Mouse (Mus musculus) layer of hippocampus, adult 2 months (tissue): Measurements from ENCODE around the gene Ak1. TPM values are rescaled to one million over a fixed set of nuclear protein-coding genes. Genes with fewer than 3 reads are reported as not detected.
A peak's percentile ranks its signal among the peaks of the same experiment; 100 is the strongest.

Source experiments
- DNase-seq, 2 experiments: peaks; one replicate each; pipeline ENCODE4 v3.0.0; 2022; ENCODE audit warnings: low spot score in 2 of 2
- H3K27ac ChIP-seq: fragments of 200-600 bp; 2 replicates; pipeline ENCODE4 v1.8.1; 2022
- H3K4me3 ChIP-seq: fragments of 200-600 bp; 2 replicates; pipeline ENCODE4 v1.8.1; 2022; ENCODE audit warnings: mild to moderate bottlenecking
- CTCF ChIP-seq: fragments of 200-600 bp; conservative IDR thresholded peaks from 2 replicates; pipeline ENCODE4 v1.8.1; 2022; ENCODE audit warnings: antibody characterized with exemption, mild to moderate bottlenecking, moderate library complexity
- total RNA-seq, 2 experiments: library from RNA; stranded (reverse); gene quantifications; 2 replicates each; pipeline ENCODE4 v1.2.3; 2021

The Ak1 gene
- total RNA-seq, 2 experiments from 2014 or later = 120 to 123 TPM

DNA sequence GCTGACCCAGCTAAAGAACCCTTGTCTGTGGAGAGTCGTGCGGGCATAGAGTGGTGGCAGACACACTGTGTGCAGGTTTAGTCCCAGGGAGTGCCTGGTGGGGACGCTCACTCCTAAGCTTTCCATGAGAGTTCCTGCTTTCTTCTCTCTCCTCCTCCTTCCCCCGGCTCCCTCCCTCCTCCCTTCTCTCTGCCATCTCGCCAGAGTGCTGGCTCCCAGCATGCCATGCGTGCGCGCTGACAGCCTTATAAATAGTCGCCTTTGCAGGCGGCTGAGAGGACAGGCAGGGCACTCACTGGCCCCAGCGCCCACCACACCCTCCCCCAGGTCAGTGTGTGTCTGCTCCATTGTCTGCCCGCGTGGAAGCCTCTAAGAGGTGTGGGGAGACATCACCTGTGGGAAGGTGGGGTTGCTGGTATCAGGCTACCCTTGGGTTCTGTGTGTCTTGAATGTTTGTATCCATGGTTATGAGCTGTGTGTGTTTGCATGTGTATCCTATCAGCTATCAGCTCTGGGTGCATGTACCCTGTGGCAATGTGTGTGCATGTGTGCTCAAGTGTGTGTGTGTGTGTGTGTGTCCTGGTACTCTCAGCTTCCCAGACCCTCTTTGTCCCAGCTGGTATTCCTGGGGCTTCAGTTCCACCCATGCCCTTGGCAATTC, 3.8 kb downstream of the Ak1 start:
- peak; percentile 88 to 95 for DNase-seq
- Histone ChIP-seq H3K27ac (peak overlapping the region; percentile 99), H3K4me3 (peak overlapping the region; percentile 70)
- TF ChIP-seq CTCF = peak; percentile 53

DNA sequence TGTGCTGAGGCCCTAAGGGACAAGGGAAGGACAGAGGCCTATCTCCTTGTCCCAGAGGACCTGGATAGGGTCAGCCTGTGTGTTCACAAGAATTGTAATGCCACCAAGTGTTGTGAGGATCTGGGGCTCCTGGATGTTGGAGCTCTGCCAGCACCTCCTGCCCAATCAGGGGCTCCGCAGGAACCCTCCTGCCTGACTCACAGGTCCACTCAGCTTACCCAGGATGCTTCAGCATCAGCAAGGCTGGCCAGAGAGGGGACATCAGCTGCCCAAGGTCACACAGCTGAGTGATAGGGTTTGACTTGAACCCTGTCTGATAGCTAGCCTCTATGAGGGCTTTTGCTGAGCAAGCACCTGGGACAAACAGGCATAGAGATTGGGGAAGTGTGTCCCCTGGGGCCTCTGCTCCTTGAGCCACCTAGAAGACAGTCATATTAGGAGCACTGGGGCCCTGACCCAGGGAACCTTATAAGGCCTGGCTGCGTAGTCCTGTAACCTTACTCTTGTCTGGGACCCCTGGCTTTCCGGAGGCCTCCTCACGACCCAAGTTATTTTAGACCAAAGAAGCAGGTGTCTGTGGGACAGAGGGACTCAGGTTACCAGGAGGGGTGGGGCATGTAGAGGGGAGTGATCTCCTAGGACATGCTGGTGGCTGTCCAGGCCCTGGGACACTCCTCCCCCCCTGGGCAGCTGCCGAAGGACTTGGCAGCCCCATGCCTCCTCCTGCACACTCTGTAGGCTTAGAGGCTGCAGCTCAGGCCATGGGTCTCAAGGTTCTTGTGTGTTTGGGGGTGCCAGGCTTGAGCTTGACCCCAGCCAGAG, 4.5 kb downstream of the Ak1 start:
- peak; percentile 54 to 65 for DNase-seq
- H3K4me3 ChIP-seq = peak overlapping the region; percentile 70

DNA sequence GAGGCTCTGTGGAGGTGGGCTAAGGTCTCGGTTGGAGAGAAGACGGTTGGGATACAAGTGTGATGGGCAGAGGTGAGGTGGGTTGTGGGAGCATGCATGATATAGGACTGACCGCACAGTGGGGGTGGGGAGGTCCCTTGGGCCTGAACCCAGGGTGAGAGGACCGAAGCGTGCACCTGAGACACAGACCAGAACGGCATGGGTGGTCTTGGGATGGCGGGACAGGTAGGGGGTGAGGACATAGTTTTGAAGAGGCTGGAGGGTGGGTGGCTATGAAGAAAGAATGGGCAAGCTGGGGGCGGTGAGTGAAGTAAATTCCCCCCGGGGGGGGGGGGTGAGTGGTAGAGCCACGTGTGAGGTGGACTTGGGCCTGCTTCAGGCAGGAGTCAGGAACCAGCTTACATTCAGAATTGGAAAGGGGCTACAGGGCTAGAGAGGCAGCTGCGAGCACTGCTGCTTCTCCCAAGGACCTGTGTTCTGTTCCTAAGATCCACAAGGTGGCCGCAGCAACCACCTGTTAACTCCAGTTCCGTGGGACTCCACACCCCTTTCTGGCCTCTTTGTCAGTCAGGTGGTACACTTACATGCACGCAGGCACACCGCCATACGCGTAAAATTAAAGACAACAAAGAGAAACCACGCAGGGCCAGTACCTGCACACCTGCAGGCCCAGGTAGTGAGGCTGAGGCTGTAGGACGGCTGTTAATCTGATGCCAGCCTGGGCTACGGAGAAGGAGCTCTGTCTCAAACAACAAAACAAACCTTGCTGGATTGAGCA, 5.9 kb downstream of the Ak1 start:
- peak overlapping the region; percentile 88 for H3K27ac ChIP-seq
- DNase-seq = no peak
- no peak for TF ChIP-seq CTCF
- H3K4me3 ChIP-seq = peak overlapping the region; percentile 46

More for the DNA sequence above, 4.5 kb downstream of the Ak1 start:
- TF ChIP-seq CTCF = no peak
- H3K27ac ChIP-seq = peak overlapping the region; percentile 99

DNA sequence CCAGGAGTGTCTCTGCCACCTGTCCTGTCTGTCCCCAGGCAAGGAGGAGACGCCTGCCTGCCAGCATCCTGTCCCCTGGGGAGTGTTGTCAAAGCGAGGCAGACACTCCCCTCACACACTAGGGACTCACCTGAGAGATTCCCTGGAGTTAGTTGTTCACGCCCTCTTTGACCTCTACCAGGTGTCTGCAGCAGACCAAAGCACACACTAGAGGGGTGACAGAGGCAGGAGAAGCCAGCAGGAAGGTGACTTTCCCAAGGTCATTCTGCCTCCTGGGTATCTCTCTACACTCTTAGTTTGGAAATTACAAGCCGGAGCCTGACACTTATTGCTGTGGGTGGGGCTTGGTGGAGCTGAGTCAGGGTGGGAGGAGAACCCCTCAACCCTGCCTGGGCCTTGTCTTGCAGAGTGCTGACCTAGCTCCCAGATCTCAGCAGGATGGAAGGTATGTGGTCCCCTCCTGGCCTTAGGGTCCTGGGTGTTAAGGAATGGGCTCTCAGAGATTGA, 6.5 kb downstream of the Ak1 start:
- DNase-seq = no peak
- H3K4me3 ChIP-seq = peak overlapping the region; percentile 46
- TF ChIP-seq CTCF = no peak
- H3K27ac ChIP-seq = peak overlapping the region; percentile 88

DNA sequence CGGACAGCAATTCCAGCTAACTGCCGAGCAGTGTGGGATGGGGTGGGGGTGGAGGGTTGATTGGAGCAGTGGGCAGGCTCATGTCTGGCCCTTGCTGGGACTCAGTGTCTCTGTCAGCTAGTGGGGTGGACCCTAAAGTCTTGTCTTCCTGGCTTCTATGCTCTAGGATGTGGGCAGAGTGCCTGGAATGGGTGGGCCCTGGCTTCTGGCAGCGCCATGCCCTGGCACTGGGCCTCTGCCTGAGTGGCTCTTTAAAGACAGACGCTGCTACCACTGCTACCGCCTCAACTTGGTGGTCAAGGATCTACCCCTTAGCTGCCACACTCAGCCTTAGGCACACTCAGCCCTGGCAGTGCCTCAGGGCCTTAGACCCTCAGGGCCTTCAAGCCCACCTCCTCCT, 7.2 kb downstream of the Ak1 start:
- H3K4me3 ChIP-seq = peak overlapping the region; percentile 46
- TF ChIP-seq CTCF = no peak
- peak; percentile 69 to 75 for DNase-seq
- H3K27ac ChIP-seq = peak overlapping the region; percentile 88

DNA sequence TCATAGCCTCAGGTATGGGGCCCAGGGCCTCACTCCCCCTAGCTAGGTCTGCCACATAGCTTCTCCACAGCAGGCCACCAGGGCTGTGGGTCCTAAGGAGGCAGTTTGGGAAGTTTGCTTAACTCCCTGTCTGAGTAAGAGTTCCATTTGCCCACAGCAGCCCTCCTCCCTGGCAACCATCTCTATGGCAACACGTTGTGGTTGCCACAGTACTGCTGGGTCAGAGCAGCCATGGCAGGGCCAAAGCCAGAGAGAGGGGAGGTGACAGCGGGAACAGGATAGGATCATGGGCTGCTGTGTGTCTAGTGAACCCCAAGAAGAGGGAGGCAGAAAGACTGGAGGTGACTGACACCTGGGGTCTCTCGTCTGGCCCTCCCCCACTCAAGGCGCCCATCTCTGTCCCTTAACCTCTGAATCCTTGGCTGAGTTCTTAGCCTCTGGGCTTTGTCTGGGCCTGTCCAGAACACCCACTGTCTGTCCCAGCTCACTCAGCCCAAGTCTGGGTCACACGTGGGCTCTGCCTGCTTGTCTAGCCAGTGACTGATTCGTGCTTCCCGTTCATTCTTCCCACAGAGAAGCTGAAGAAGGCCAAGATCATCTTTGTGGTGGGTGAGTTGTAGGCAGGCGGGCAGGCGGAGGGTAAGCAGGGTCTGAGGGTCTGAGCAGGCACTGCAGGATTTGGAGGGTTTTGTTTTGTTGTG, 7.9 kb downstream of the Ak1 start:
- DNase-seq = peak in 1 of 2 experiments; percentile 48
- TF ChIP-seq CTCF = no peak
- H3K27ac ChIP-seq = peak overlapping the region; percentile 88
- H3K4me3 ChIP-seq = peak overlapping the region; percentile 46

DNA sequence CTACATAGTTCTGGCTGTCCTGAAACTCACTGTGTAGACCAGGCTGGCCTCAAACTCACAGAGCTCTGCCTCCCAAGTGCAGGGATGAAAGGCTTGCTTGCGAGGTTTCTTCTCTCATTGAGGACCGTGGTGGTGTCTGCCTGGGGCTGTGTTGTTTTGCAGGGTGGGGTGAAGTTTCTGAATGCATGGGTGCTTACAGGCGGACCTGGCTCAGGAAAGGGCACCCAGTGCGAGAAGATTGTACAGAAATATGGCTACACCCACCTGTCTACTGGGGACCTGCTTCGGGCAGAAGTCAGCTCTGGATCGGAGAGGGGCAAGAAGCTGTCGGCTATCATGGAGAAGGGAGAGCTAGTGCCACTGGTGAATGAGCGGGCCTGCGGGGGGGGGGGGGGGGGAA, 8.5 kb downstream of the Ak1 start:
- no peak for TF ChIP-seq CTCF
- Histone ChIP-seq H3K27ac (peak overlapping the region; percentile 88; the same call in 1 of the 2 replicates), H3K4me3 (no peak overlapping the region; the same call in 1 of the 2 replicates)
- no peak for DNase-seq

DNA sequence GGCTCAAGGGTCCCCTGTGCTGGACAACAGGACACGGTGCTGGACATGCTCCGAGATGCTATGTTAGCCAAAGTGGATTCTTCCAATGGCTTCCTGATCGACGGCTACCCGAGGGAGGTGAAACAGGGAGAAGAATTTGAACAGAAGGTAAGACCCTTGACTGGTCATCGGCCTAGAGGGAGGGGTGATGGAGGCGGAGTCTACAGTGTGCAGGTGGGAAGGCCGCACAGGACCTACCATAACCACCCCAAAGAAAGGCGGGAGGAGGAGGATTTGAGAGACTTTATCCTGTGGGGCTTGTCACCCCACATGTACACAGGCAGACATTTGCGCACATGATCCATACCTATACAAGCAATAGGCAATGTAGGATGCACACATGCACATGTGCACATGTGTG, 9.5 kb downstream of the Ak1 start:
- no peak for DNase-seq
- Histone ChIP-seq H3K4me3 (no peak overlapping the region), H3K27ac (no peak overlapping the region; the same call in 1 of the 2 replicates)
- no peak for TF ChIP-seq CTCF

DNA sequence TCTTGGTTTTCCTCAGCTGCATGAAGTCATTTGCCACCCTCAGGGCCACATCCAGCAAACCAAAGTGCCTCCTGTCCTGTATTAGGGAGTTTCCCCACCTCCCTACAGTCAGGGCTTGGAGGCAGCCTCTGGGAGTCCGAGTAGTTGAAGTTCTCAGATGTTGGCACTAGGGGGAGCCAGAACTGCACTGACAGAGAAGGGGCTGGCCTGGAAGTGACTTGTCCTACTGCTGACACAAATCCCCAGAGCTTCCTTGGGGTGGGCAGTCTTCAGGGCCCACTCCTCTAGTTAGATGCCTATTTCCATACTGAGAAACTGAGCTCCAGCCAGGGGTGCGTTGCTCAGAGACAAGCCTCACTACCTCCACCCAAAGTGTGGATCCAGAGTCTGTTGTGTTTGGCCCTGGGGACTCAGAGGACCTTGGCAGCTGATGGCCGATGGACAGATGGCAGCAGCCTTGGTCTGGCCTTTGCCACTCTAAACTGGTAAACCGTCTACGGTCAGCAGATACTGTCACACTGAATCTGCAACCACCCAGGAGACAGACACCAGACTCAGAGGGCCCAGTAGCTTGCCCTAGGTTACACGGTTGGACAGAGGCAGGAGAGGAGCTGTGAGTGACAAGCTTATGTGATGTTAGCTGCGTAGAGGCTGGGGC, 10.3 kb downstream of the Ak1 start:
- Histone ChIP-seq H3K27ac (peak overlapping the region; percentile 46; the same call in 1 of the 2 replicates), H3K4me3 (no peak overlapping the region)
- TF ChIP-seq CTCF = peak; percentile 97
- DNase-seq = peak; percentile 79 to 85

DNA sequence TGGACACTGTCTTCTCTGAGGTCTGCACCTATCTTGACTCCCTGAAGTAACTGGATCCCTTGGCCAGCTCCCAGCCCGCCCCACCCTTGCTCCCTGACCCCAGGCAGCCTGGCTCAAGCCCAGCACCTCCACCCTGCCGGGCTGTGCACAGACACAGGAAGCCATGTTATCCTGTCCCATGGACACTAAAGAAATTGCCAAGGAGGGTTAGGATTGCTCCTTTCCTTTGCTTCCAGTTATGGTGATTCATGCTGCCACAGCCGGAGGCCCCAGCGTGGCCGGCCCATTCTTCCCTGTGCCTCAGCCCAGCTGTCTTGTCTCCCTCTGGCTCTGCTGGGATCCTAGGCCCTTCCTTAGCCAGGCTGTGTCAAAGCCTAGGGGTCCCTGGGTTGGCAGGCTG, 12.1 kb downstream of the Ak1 start:
- peak overlapping the region; percentile 46; the same call in 1 of the 2 replicates for H3K27ac ChIP-seq
- TF ChIP-seq CTCF = no peak
- H3K4me3 ChIP-seq = no peak overlapping the region
- no peak for DNase-seq

DNA sequence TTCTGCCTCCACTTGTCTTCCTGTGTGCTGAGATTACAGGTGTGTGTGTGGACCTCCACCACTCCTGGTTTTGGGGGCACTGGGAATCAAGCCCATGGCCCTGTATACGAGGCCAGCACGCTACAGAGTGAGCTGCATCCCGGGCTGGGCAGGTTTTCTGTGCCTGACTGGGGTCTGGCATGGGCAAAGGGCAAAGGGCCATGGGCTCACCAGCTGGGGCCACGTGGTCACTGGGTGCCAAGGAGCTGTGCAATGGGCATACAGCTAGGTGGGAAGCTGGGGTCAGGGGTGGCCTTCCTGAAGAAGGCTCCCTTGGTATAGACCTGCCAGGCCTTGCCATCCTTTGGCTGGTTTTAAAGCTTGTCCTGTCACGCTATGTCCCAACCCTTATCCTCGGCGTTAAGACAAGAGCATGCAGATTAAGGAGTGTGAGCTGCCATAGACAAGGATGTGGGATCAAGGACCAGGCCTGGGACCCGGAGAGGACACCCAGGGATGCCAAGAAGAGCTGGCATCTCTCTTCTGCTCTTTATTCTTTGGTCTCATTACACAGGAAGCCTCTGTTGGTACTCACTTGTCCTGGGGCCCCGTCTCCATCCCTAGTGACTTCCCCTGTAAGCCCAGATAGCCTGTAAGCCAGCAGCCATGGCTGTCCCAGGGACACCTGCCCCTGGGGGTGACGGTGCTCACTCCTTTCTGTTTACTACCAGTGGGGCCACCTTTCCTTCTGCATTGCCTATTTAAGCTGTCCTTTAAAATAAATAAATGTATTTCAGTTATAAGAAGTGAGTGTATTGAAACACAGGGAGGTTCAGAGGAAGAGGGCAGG, 12.9 kb downstream of the Ak1 start:
- Histone ChIP-seq H3K27ac (no peak overlapping the region), H3K4me3 (no peak overlapping the region)
- no peak for DNase-seq
- TF ChIP-seq CTCF = no peak
